Mouse (Mus musculus) mature B cell (primary cell): ENCODE data around the gene Rufy1.

Source experiments
- in situ Hi-C: fragments of 300-500 bp; cut with MboI; formaldehyde crosslinking; loops from 2 replicates; pipeline ENCODE4 v1.14.3; 2019

Gene Rufy1

DNA sequence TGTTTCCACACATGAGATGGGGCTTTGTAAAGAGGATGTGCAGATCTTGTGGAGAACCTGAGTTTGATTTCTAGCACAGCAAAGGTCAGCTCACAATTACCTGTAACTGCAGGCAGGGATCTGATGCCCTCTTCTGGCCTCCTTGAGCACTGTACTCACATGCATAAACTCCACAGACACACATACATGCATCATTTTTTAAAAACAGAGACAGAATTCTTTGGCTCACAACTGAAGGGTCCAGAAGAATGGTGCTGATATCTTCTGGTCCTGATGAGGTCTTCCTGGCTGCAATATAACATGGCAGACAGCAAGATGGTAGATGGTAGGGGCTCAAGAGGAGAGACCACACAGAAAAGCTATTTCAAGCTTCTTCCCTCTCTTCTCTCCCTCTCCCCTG is 76.8 kb downstream of the Rufy1 start, which contains the start of gene Cby3:
Gene Cby3, plus strand, starts transcription at position 301 of the 400 bp plus-strand sequence.
- in situ Hi-C loops, result no loop called here

DNA sequence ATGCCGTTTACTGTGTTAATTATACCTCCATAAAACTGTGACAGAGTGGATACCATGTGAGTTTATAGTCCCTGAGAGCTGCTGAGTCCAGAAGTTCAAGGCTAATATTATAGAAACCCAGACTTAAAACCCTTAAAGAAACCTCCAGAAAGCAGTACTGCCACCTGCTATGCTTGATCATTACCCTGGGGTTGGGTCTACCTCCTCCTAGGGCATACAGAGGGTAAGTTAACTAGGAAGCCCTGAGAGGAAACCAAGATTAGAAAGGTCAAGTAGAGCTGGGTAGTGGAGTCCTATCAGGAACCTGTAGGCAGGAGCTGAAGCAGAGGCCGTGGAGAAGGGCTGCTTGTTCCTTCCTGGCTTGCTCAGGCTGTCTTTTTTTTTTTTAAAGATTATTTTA is 78.7 kb downstream of the Rufy1 start:
- in situ Hi-C loops, result no loop called here

DNA sequence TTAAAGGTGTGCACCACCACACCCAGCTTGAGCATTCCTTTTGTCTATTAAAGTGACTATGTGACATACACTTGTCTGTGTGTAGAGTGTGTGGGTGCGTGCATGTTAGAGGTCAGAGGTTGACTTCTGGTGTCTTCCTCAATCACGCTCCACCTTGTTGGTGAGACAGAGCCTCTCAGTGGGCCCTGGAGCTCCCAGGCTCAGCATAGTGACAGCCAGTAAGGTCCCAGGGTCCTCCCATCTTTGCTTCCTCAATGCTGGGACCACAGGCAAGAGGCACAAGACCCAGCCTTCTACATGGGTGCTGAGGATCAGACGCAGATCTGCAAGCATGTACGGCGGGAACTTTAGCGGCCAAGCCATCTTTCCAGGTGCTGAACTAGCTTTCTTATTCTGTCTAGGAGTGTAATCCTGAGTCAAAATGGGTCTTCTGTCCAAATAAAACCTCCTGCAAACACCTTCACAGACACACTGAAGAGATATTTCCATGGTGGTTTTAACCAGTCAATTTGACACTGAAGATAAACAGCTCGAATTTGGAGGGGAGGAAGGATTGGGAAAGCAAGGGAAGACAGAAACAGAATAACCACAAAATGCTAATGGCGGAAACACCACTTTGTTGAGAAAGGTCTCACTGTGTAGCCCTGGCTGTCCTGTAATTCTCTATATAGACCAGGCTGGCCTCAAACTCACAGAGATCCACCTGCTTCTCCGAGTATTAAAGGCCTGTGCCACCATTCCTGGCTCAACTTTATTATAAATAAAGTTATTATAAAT is 84.5 kb downstream of the Rufy1 start:
- in situ Hi-C loops, result no loop called here

GRCm38 (mm10) chr11:50345486-50345885 is 85.4 kb downstream of the Rufy1 start:
- in situ Hi-C loops, result no loop called here
